8 mouse cellular contexts compared by ENCODE assay signal in genomic region chr5:113883384-113883771, GRCm38 (mm10). TPM values are rescaled to one million over a fixed set of nuclear protein-coding genes. Genes with fewer than 3 reads are reported as not detected.
A peak's percentile ranks its signal among the peaks of the same experiment; 100 is the strongest.
DNase-seq lines count a peak whose midpoint lies in the region; ATAC-seq and TF ChIP-seq lines count a peak whose summit lies in the region.
"Had no signal": no experiment of that assay in that cellular context is flagged by ENCODE, and none has a peak within 500 bp of the region (broad histone marks: within the 10 kb centered on the region; RNA-seq: fewer than 3 reads in every experiment).

No protein-coding gene starts in this region.

- H3K4me2 ChIP-seq in lung, postnatal 0 days (replicated peaks; ENCODE audit: low read depth, low read length): 0 out of 2 replicates have a peak overlapping the region, but pooled peaks have one; percentile 9
- H3K4me2 ChIP-seq in forebrain, postnatal 0 days (ENCODE audit: low read depth): no peak overlapping the region
- H3K4me2 ChIP-seq in liver, postnatal 0 days (ENCODE audit: low read depth, low read length): no peak overlapping the region

- peak; percentile 27 for ATAC-seq in lung, postnatal 0 days
- no peak; the same call in none of the 2 replicates for ATAC-seq in forebrain, postnatal 0 days
- ATAC-seq in liver, postnatal 0 days: no peak

- peaks cover 12% of the 10 kb centered on the region for H3K36me3 ChIP-seq in lung, postnatal 0 days (ENCODE audit: insufficient read depth, low read length)
- H3K36me3 ChIP-seq in forebrain, postnatal 0 days (ENCODE audit: insufficient read depth): peaks cover 31% of the 10 kb centered on the region
- H3K36me3 ChIP-seq in liver, postnatal 0 days (replicated peaks; ENCODE audit: insufficient read depth, low read length): peaks cover 16% of the 10 kb centered on the region

- peak overlapping the region; percentile 32; the same call in 1 of the 2 replicates for H3K27ac ChIP-seq in lung, postnatal 0 days (ENCODE audit: low read length)
- H3K27ac ChIP-seq in forebrain, postnatal 0 days (ENCODE audit: low read depth, low read length): peak overlapping the region; percentile 79
- H3K27ac ChIP-seq in liver, postnatal 0 days (ENCODE audit: low read depth): 0 out of 2 replicates have a peak overlapping the region, but pooled peaks have one; percentile 4

- H3K27me3 ChIP-seq in lung, postnatal 0 days (replicated peaks; ENCODE audit: insufficient read depth, low read length): no peaks in the 10 kb centered on the region
- H3K27me3 ChIP-seq in forebrain, postnatal 0 days (ENCODE audit: insufficient read depth, low read length): no peaks in the 10 kb centered on the region
- H3K27me3 ChIP-seq in liver, postnatal 0 days (ENCODE audit: insufficient read depth, low read length): no peaks in the 10 kb centered on the region

- H3K4me1 ChIP-seq in lung, postnatal 0 days (ENCODE audit: insufficient read depth, low read depth, low read length): peaks cover 18% of the 10 kb centered on the region; the same call in 1 of the 2 replicates
- H3K4me1 ChIP-seq in forebrain, postnatal 0 days (ENCODE audit: insufficient read depth): peaks cover 9% of the 10 kb centered on the region; the same call in 1 of the 2 replicates
- H3K4me1 ChIP-seq in liver, postnatal 0 days (ENCODE audit: insufficient read depth): peaks cover 26% of the 10 kb centered on the region

- H3K9me3 ChIP-seq in lung, postnatal 0 days (ENCODE audit: low read length): no peaks in the 10 kb centered on the region
- H3K9me3 ChIP-seq in forebrain, postnatal 0 days (ENCODE audit: low read length): no peaks in the 10 kb centered on the region
- no peaks in the 10 kb centered on the region for H3K9me3 ChIP-seq in liver, postnatal 0 days (ENCODE audit: low read length)

- H3K4me3 ChIP-seq in lung, postnatal 0 days (ENCODE audit: low read depth, low read length): no peak overlapping the region
- H3K4me3 ChIP-seq in forebrain, postnatal 0 days (ENCODE audit: low read depth, low read length): no peak overlapping the region
- H3K4me3 ChIP-seq in liver, postnatal 0 days (ENCODE audit: low read depth, low read length): no peak overlapping the region

- DNase-seq in lung, postnatal 0 days (ENCODE audit: low spot score): peak; percentile 42
- no peak for DNase-seq in lung, postnatal 14 days
- DNase-seq in forebrain, postnatal 0 days: no peak
- DNase-seq in liver, postnatal 0 days: no peak
- no peak for DNase-seq in spleen, adult 12 weeks (ENCODE audit: low spot score)
- no peak for DNase-seq in cerebellum, postnatal 10 days
- DNase-seq in ovary, postnatal 14 days (ENCODE audit: low spot score): no peak
- DNase-seq: kidney, postnatal 25 days had no signal

- TF ChIP-seq EP300 in lung, postnatal 0 days (IDR thresholded peaks at IDR 0.05): no peak
- no peak for TF ChIP-seq EP300 in liver, postnatal 0 days (IDR thresholded peaks at IDR 0.05; ENCODE audit: low read depth)

- H3K9ac ChIP-seq in lung, postnatal 0 days (replicated peaks; ENCODE audit: low read depth): no peak overlapping the region
- H3K9ac ChIP-seq in forebrain, postnatal 0 days: no peak overlapping the region
- no peak overlapping the region for H3K9ac ChIP-seq in liver, postnatal 0 days (replicated peaks)

- no peak for TF ChIP-seq CTCF in lung, postnatal 0 days (IDR thresholded peaks at IDR 0.05)
- TF ChIP-seq CTCF in forebrain, postnatal 0 days (IDR thresholded peaks at IDR 0.05; ENCODE audit: low read depth): no peak
- no peak for TF ChIP-seq CTCF in liver, postnatal 0 days (IDR thresholded peaks at IDR 0.05; ENCODE audit: low read depth)

- 44% methylated on average over 3 of the region's 3 CpGs for WGBS in lung, postnatal 0 days
- 36% methylated on average over 3 of the region's 3 CpGs for WGBS in forebrain, postnatal 0 days
- WGBS in liver, postnatal 0 days (ENCODE audit: insufficient replicate concordance): 38% methylated on average over 3 of the region's 3 CpGs

RNA-seq across cellular contexts. Expression of gene Coro1c, which starts 25.2 kb away (rescaled TPM):
- 102 and 115 TPM in 2 replicates for polyA plus RNA-seq in lung, postnatal 0 days (2015; fragmentation: Nextera tagmentation; extraction: Ambion mirVana)
- total RNA-seq in forebrain, postnatal 0 days (2014; rRNA removed): 159 and 178 TPM in 2 replicates
- polyA plus RNA-seq in forebrain, postnatal 0 days (2015; fragmentation: Nextera tagmentation; extraction: Ambion mirVana): 148 and 167 TPM in 2 replicates
- polyA plus RNA-seq in liver, postnatal 0 days (2015; fragmentation: Nextera tagmentation; extraction: Ambion mirVana): 23.6 and 27.6 TPM in 2 replicates

RNA-seq across cellular contexts. Expression of gene Selplg, which starts 50.9 kb away (rescaled TPM):
- 14.6 and 15.1 TPM in 2 replicates for polyA plus RNA-seq in lung, postnatal 0 days (2015; fragmentation: Nextera tagmentation; extraction: Ambion mirVana)
- 1.1 and 1.3 TPM in 2 replicates for total RNA-seq in forebrain, postnatal 0 days (2014; rRNA removed)
- polyA plus RNA-seq in forebrain, postnatal 0 days (2015; fragmentation: Nextera tagmentation; extraction: Ambion mirVana): 1.8 and 2.4 TPM in 2 replicates
- 18.9 and 21.5 TPM in 2 replicates for polyA plus RNA-seq in liver, postnatal 0 days (2015; fragmentation: Nextera tagmentation; extraction: Ambion mirVana)

Comparison
In these comparisons a context has a peak if more than half of its experiments do, and no peak if none do; other contexts are left out.
1. H3K27ac ChIP-seq: peak in every context shown above with its lines; median percentile 79 in forebrain, postnatal 0 days; 32 in lung, postnatal 0 days; 4 in liver, postnatal 0 days.